Mouse (Mus musculus): ENCODE measurements around the gene Mab21l2. TPM values are rescaled to one million over a fixed set of nuclear protein-coding genes. Genes with fewer than 3 reads are reported as not detected.

The Mab21l2 gene
- polyA plus RNA-seq, 1 experiment from 2014 or later: not detected

DNA sequence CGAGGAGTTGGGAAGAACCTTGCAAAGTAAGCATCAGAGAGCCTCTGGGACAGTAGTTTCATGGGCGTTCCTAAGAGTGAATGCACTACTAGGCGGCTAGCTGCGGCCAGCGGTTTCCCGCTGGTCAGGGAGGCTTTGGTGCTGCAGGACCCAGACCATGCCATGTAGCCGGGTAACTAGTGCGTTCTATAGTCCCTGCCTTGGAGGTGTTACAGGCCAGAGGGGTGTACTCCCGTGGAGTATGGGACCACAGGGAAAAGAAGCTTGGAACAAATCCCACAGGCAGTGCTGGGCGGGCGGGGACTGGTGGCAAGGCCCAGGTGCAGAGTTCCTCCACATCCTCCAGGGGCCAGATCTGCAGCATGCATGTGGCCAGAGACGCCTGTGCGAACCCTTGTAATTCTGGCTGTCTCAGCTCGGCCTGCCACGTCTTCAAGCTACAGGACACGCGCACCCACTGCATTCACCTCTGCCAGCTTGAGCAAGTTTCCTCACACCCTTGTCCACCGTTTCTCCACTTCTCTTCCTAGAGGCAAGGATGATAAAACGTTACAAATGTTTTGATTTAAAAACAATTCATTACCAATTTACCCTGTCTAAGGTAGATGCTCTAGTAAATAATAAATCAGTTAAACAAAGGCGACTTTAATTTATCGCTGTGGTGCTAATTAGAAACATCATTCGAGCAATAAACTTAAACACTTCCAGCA is 2.0 kb upstream of the Mab21l2 start:
- no peak overlapping the region for H3K4me3 ChIP-seq (ENCODE audit: low read depth, low read length)
- no peak overlapping the region for H3K9ac ChIP-seq (replicated peaks; ENCODE audit: low read depth)
- H3K36me3 ChIP-seq (ENCODE audit: insufficient read depth, low read length): no peaks in the 10 kb centered on the region
- peaks cover 49% of the 10 kb centered on the region for H3K27me3 ChIP-seq (replicated peaks; ENCODE audit: insufficient read depth, low read length)
- ATAC-seq (no peak), DNase-seq (ENCODE audit: low spot score) (no peak)
- H3K4me1 ChIP-seq (ENCODE audit: insufficient read depth, low read depth, low read length): peaks cover 7% of the 10 kb centered on the region; the same call in 1 of the 2 replicates
- WGBS: 30% methylated on average over 22 of the region's 22 CpGs
- TF ChIP-seq CTCF (IDR thresholded peaks at IDR 0.05) (no peak), EP300 (IDR thresholded peaks at IDR 0.05) (no peak)
- H3K9me3 ChIP-seq (ENCODE audit: low read length): no peaks in the 10 kb centered on the region
- H3K4me2 ChIP-seq (replicated peaks; ENCODE audit: low read depth, low read length): no peak overlapping the region
- H3K27ac ChIP-seq (ENCODE audit: low read length): no peak overlapping the region

- Histone ChIP-seq H3K4me1 (ENCODE audit: insufficient read depth, low read depth, low read length) (peaks cover 7% of the 10 kb centered on the region; the same call in 1 of the 2 replicates), H3K27ac (ENCODE audit: low read length) (no peak overlapping the region), H3K36me3 (ENCODE audit: insufficient read depth, low read length) (no peaks in the 10 kb centered on the region), H3K4me2 (replicated peaks; ENCODE audit: low read depth, low read length) (peak overlapping the region; percentile 52), H3K9me3 (ENCODE audit: low read length) (no peaks in the 10 kb centered on the region), H3K9ac (replicated peaks; ENCODE audit: low read depth) (no peak overlapping the region), H3K4me3 (ENCODE audit: low read depth, low read length) (peak overlapping the region; percentile 28), H3K27me3 (replicated peaks; ENCODE audit: insufficient read depth, low read length) (peaks cover 52% of the 10 kb centered on the region)
- 4% methylated on average over 42 of the region's 42 CpGs for WGBS
- TF ChIP-seq CTCF (IDR thresholded peaks at IDR 0.05) (no peak), EP300 (IDR thresholded peaks at IDR 0.05) (no peak)
- ATAC-seq: no peak
- no peak for DNase-seq (ENCODE audit: low spot score)
Measured at GRCm38 (mm10) chr3:86547251-86547791, 1.1 kb downstream of the Mab21l2 start.

DNA sequence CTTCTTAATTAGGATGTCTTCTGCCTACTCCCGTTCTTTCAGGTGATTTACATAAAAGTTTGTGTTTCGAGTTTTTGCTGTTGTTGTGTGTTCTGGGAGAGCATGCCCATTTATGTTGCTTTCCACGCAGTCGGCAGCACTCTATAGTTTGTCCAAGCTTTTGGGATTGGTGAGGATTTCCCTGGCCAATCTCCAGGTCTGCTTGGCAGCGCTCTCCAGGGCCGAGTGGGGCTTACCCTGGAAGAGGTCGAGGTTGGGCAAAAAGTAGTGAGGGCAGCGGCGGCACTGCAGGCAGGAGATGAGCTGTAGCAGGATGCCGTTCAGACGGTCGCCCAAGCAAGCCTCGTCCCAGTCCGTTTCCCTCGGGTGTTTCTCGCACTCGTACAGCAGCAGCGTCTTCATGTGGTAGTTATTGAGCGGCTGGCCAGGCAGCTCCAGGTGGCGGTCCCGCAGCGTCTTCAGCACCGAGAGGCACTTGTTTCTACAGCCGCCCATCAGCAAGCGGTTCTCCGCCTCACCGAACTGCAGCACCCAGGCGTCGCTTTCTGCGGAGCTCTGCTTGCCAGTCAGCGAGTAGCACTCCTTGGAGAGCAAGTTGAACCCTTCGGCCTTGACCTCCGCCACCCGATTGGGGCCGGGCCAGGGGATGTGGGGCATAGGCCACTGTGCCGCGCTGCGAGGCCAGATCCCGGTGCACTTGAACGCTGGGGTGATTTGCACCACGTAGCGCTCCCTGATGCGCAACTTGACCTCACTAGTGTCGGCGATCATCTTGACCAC is 1.8 kb downstream of the Mab21l2 start:
- peak overlapping the region; percentile 52 for H3K4me2 ChIP-seq (replicated peaks; ENCODE audit: low read depth, low read length)
- no peaks in the 10 kb centered on the region for H3K36me3 ChIP-seq (ENCODE audit: insufficient read depth, low read length)
- WGBS: 2% methylated on average over 45 of the region's 45 CpGs
- H3K9me3 ChIP-seq (ENCODE audit: low read length): no peaks in the 10 kb centered on the region
- peak; percentile 28 for ATAC-seq
- peak overlapping the region; percentile 28 for H3K4me3 ChIP-seq (ENCODE audit: low read depth, low read length)
- no peak overlapping the region for H3K27ac ChIP-seq (ENCODE audit: low read length)
- peaks cover 7% of the 10 kb centered on the region; the same call in 1 of the 2 replicates for H3K4me1 ChIP-seq (ENCODE audit: insufficient read depth, low read depth, low read length)
- DNase-seq (ENCODE audit: low spot score): peak; percentile 32
- H3K27me3 ChIP-seq (replicated peaks; ENCODE audit: insufficient read depth, low read length): peaks cover 49% of the 10 kb centered on the region
- TF ChIP-seq CTCF (IDR thresholded peaks at IDR 0.05): no peak
- TF ChIP-seq EP300 (IDR thresholded peaks at IDR 0.05): no peak
- no peak overlapping the region for H3K9ac ChIP-seq (replicated peaks; ENCODE audit: low read depth)

DNA sequence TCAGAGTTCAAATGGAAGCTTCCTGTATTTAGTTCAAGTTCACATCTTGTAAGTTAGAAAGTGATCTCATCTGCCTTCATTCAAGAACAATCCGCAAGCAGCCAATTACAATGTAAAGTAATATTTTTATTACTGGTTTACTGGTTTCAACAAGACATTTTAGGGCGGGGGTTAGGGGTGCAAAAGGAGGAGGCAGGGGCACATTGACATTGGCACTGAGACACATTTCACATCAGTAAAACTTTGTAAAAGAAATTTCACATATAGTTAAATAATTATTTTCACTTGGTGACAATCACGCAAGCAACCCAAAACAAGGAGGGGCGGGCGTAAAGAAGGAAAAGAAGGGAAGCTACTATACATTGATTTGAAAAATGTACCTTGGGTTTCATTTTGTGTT is 2.5 kb downstream of the Mab21l2 start:
- no peak for TF ChIP-seq CTCF (IDR thresholded peaks at IDR 0.05)
- TF ChIP-seq EP300 (IDR thresholded peaks at IDR 0.05): no peak
- Histone ChIP-seq H3K4me2 (replicated peaks; ENCODE audit: low read depth, low read length) (peak overlapping the region; percentile 52), H3K9ac (replicated peaks; ENCODE audit: low read depth) (no peak overlapping the region), H3K4me3 (ENCODE audit: low read depth, low read length) (peak overlapping the region; percentile 28; the same call in 1 of the 2 replicates), H3K4me1 (ENCODE audit: insufficient read depth, low read depth, low read length) (peaks cover 7% of the 10 kb centered on the region; the same call in 1 of the 2 replicates), H3K27ac (ENCODE audit: low read length) (no peak overlapping the region), H3K36me3 (ENCODE audit: insufficient read depth, low read length) (no peaks in the 10 kb centered on the region), H3K9me3 (ENCODE audit: low read length) (no peaks in the 10 kb centered on the region), H3K27me3 (replicated peaks; ENCODE audit: insufficient read depth, low read length) (peaks cover 42% of the 10 kb centered on the region)
- ATAC-seq (no peak), DNase-seq (ENCODE audit: low spot score) (peak; percentile 26)
- WGBS: 34% methylated on average over 5 of the region's 5 CpGs

DNA sequence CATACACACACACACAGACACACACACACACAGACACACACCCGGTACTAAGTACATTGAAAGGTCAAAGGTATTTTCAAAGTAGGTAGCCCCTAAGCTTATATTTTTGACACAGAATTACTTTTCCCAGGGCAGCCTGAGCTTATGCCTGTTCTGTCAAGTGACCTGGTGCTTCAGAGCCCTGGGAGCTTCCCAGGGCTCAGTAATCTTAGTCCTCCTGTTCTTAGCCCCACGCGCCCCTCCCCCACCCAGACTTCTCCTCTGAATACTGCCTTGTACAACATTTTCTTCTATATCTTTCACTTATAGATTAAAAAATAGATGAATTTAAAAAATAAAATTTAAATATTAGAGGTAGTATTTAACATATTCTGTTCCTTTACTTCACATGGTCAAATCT is 3.6 kb downstream of the Mab21l2 start:
- 58% methylated on average over 3 of the region's 3 CpGs for WGBS
- no peaks in the 10 kb centered on the region for H3K9me3 ChIP-seq (ENCODE audit: low read length)
- H3K27me3 ChIP-seq (replicated peaks; ENCODE audit: insufficient read depth, low read length): peaks cover 35% of the 10 kb centered on the region
- no peak overlapping the region for H3K4me3 ChIP-seq (ENCODE audit: low read depth, low read length)
- no peaks in the 10 kb centered on the region for H3K36me3 ChIP-seq (ENCODE audit: insufficient read depth, low read length)
- no peak overlapping the region for H3K27ac ChIP-seq (ENCODE audit: low read length)
- H3K4me2 ChIP-seq (replicated peaks; ENCODE audit: low read depth, low read length): no peak overlapping the region
- no peak for TF ChIP-seq CTCF (IDR thresholded peaks at IDR 0.05)
- TF ChIP-seq EP300 (IDR thresholded peaks at IDR 0.05): no peak
- DNase-seq (ENCODE audit: low spot score) (no peak), ATAC-seq (no peak)
- no peak overlapping the region for H3K9ac ChIP-seq (replicated peaks; ENCODE audit: low read depth)
- H3K4me1 ChIP-seq (ENCODE audit: insufficient read depth, low read depth, low read length): peaks cover 7% of the 10 kb centered on the region; the same call in 1 of the 2 replicates

DNA sequence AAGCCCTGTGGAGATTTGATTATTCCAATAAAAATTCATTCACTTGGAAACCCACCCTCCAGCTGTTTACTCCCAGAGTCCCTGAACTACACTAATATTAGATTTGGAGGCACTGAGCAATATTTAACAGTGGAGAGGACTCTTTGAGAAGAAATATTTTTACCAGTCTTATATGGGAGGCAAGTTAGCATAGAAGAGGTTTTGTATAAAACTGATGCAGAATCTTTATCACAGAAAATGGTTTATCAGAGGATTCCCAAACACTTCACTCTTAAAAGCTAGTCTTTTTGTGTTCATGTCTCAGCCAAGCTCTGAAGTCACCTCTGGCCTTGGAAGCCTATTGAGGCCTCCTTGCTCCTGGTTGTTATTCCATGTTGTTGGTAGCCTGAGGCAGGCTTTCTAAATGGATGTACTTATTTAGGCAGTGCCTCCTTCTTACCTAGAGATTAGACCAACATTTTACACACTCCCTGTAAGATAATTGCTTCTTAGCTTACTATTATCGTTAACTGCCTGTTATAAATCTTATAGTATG is 6.5 kb downstream of the Mab21l2 start:
- WGBS: 86% methylated on average over 1 of the region's 1 CpGs
- H3K4me3 ChIP-seq (ENCODE audit: low read depth, low read length): no peak overlapping the region
- H3K36me3 ChIP-seq (ENCODE audit: insufficient read depth, low read length): no peaks in the 10 kb centered on the region
- no peaks in the 10 kb centered on the region for H3K9me3 ChIP-seq (ENCODE audit: low read length)
- H3K4me1 ChIP-seq (ENCODE audit: insufficient read depth, low read depth, low read length): peaks cover 7% of the 10 kb centered on the region; the same call in 1 of the 2 replicates
- H3K9ac ChIP-seq (replicated peaks; ENCODE audit: low read depth): no peak overlapping the region
- no peak overlapping the region for H3K4me2 ChIP-seq (replicated peaks; ENCODE audit: low read depth, low read length)
- H3K27ac ChIP-seq (ENCODE audit: low read length): no peak overlapping the region
- DNase-seq (ENCODE audit: low spot score): no peak
- no peak for ATAC-seq
- TF ChIP-seq CTCF (IDR thresholded peaks at IDR 0.05): no peak
- no peak for TF ChIP-seq EP300 (IDR thresholded peaks at IDR 0.05)
- H3K27me3 ChIP-seq (replicated peaks; ENCODE audit: insufficient read depth, low read length): peaks cover 12% of the 10 kb centered on the region
